Mouse (Mus musculus): ENCODE data around the gene Zfp235.
A peak's percentile ranks its signal among the peaks of the same experiment; 100 is the strongest.

The Zfp235 gene

GRCm38 (mm10) chr7:24133996-24134828 is at the start of gene Zfp235:
TSS of gene Zfp235 (plus strand) at chr7:24134169.
- DNase-seq (ENCODE audit: low spot score in 2 of 2), result peak; percentile 91 to 95

DNA sequence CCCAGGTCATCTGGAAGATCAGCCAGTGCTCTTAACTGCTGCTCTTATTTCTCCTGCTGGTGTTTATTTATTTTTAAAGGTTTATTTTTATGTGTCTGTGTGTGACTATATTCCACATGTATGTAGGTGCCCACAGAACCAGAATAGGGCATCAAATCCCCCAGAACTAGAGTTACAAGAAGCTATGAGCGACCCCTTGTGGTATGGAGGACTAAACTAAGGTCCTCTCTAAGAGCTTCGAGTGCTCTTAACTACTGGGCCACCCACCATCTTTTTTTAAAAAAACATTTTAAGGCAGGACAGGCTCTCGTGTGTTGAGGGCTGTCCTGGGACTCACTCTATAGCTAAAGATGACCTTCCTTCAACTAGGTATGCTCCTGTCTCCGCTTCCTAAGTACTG is 47.1 kb upstream of the Zfp235 start:
- no peak for DNase-seq (ENCODE audit: low spot score in 2 of 2)

- no peak for DNase-seq (ENCODE audit: low spot score in 2 of 2)
Measured at GRCm38 (mm10) chr7:24087485-24088125, 46.4 kb upstream of the Zfp235 start.

- DNase-seq (ENCODE audit: low spot score in 2 of 2), result no peak
Measured at GRCm38 (mm10) chr7:24104403-24104802, 29.6 kb upstream of the Zfp235 start.

DNA sequence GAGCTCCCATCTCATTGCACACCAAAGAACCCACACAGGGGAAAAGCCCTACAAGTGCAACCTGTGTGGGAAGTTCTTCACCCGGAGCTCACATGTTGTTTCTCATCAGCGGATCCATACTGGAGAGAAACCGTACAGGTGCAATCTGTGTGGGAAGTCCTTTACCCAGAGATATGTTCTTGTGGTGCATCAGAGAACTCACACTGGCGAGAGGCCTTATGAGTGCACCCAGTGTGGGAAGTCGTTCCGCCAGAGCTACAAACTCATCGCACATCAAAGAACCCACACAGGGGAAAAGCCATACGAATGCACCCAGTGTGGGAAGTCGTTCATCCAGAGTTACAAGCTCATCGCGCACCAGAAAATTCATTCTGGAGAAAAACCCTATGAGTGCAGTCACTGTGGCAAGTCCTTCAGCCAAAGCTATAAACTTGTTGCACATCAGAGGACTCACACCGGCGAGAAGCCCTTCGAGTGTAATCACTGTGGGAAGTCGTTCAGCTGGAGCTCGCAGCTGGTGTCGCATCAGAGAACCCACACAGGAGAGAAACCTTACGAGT is 28.7 kb upstream of the Zfp235 start:
- DNase-seq (ENCODE audit: low spot score in 2 of 2), result no peak

DNA sequence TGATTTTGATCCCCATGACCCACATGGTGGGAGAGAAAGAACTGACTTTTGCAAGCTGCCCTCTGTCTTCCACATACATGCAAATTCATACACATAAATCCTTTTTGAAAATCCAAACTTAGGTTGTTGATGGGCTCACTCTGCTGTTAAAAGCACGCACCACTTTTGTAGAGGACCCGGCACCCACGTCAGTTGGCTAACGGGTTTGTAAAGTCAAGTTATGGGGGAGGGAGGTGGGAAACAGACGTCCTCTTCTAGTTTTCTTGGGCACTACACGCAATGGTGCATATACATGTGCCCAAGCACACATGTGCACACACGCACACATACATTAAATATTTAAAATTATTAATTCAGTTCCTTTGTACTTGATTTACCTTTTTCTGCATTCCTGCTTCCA is 23.1 kb upstream of the Zfp235 start:
- DNase-seq (ENCODE audit: low spot score in 2 of 2), result no peak

DNA sequence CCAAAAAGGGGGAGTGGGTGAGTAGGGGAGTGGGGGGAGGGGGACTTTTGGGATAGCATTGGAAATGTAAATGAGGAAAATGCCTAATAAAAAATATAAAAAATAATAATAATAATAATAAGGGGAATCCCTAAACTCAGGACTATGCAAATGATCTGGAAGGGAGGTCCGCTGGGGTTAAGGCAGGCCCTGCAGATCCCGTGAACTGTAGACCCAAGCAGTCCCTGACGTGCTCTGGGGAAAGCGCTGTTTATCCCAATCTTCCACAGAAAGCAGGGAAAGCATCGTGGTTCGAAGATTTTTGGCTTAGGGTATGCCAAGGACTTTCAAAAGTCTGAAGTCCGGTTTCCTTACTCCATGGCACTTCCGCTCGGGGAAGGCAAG is 22.2 kb upstream of the Zfp235 start:
- DNase-seq (ENCODE audit: low spot score in 2 of 2), result no peak

DNA sequence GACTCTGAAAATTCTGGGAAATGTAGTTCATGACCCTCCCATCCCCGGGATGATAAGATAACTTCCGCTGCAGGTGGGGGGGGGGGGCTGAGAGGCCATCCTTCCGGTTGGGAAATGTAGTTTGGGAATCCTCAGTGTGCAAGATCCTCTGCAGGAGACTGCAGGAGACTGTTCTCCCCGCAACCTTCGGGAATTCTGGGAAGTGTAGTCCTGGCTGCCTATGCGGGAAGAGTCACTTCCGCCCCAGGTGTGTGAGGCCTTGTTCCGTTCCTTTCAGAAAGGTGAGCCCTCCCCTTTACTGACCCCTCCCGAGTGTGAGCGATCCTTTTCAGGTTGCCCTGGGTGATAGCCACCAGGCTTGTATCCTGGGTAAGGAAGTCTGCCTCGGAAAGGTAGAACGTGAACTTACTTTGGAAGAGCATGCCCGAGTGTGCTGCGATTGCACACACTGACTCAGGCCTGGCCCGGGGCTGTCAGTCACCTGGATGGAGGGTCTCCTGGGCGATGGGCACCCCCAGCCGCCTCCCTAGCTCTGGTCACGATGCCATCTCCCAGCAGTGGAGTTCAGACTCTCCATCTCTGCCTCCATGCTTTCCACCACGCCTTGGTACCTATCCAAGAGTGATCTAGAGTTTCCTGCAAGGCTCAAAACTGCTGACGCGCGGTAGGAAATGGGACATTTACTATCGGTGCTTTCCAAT is 21.7 kb upstream of the Zfp235 start, which contains the start of gene Zfp112:
Gene Zfp112 (plus strand): TSS at position 159 of the 701 bp plus-strand sequence.
- DNase-seq (ENCODE audit: low spot score in 2 of 2), result peak; percentile 85 to 86

DNA sequence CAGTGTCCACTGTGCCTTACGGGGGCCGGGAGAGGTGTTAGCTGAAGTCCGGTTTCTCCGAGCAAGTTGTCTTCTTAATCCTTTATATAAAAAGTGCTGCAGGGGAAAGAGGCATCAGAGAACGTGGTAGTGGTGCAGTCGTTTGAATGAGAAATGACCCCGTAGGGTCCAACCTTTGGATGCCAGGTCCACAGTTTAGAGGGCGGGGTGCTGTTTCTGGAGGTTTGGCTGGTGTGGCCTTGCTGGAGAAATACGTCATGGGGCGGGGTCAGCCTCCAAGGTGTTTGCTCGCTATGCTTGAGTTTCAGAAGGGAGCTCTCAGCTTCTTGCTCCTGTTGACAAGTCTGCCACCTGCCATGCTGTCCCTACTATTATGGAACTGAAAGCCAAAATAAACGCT is 21.0 kb upstream of the Zfp235 start:
- DNase-seq (ENCODE audit: low spot score in 2 of 2), result peak; percentile 21 to 34

DNA sequence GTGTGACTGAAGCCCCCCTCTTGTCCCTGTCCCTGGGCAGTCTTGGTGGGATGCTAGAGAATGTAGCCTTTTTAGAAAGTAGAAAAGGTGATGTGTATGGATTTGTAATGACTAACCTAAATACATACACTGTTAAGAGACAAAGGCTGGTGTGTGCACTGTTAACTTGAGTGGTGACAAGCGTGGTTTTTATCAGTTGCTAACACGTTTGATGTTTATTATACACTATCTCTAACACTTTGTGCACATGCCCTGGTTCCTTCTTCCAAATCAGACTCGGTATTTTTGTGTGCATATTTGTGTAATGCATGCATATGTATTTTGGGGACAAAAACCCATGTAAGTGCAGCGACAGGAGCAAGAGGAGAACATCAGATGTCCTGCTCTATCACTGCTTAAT is 17.3 kb upstream of the Zfp235 start:
- DNase-seq (ENCODE audit: low spot score in 2 of 2), result no peak

DNA sequence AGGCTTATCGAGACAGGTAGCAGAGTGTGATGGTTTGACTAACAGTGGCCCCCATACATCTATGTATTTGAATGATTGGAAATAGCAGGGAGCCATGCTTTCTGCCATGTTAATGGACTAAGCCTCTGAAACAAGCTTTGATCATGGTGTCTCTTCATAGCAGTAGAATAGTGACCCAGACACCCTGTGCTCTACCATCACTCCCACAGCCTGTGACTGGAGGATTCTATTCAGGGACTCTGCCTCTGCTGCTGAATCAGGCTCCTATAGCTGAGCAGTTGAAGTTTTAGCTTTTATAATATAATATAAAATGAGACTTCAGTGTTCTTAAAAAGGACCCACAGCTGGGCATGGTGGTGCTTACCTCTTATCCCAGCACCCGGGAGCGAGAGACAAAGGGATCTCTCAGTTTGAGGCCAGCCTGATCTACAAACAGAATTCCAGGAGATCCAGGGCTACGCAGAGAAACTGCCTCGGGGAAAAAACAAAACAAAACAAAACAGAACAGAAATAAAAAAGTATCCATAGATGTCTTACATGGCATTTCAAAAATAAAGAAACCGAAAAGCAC is 459 bp upstream of the Zfp235 start:
- peak in 1 of 2 experiments; percentile 11 for DNase-seq (ENCODE audit: low spot score in 2 of 2)

DNA sequence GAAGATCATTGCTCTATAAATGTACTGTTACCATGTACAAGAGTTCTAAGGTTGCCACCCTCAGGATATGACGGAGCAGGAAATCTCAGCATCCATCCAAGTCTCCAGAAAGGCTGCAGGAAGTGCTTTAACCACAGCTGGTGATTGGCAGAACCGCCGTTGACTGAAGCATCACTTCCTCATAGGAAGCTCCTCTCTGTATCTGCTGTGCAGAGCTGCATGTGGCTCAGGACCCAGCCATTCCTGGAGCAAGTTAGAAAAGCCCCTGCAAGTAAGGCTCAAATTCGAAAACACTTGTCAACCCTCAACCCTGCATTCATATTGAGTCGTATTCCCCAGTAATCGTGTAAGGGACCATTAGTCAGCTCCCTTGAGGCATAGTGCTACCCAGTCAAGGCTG is 8.6 kb downstream of the Zfp235 start:
- DNase-seq (ENCODE audit: low spot score in 2 of 2), result no peak

GRCm38 (mm10) chr7:24153272-24153671 is 19.3 kb downstream of the Zfp235 start:
- no peak for DNase-seq (ENCODE audit: low spot score in 2 of 2)

DNA sequence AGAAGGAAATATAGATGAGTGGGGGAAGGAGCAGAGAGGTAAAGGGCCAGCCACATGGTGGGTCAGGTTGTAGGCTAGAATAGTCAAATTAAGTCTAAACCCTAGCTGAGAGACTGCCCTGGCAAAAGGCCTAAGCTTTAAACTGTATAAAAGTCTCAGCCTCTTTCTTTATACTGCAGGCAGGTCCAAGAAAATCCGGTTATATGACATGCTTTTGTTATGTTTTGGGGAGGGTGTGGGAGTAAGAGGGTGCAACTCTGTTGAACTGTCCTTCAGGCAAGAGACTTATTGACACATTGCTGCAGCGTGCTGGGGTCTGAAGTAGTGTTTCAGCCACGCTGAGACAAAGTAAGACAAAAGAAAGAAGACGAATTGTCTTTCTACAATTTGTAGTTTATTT is 38.2 kb downstream of the Zfp235 start:
- no peak for DNase-seq (ENCODE audit: low spot score in 2 of 2)

- peak; percentile 79 to 82 for DNase-seq (ENCODE audit: low spot score in 2 of 2)
Measured at GRCm38 (mm10) chr7:24174618-24175336, 40.8 kb downstream of the Zfp235 start, which contains the start of gene Zfp114. TSS of gene Zfp114 (plus strand) at chr7:24175060.

- DNase-seq (ENCODE audit: low spot score in 2 of 2), result no peak
Measured at GRCm38 (mm10) chr7:24175337-24175711, 41.4 kb downstream of the Zfp235 start.

DNA sequence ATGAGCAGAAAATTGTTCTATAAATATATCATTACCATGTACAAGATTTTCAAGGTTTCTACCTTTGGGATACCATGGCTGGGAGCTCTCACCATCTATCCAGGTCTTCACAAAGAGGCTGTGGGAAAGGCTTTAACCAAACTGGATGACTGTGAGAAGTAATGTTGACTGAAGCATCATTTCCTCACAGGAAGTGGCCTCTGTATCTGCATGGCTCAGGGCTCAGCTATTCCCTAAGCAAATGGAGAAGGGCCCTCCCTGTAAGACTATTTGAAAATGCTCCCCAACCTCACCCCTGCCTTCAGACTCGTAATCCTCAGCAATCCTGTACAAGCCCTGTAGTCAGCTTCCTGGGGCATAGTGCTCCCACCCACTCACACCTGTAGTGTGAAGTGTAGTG is 53.6 kb downstream of the Zfp235 start:
- DNase-seq (ENCODE audit: low spot score in 2 of 2), result no peak

- no peak for DNase-seq (ENCODE audit: low spot score in 2 of 2)
Measured at GRCm38 (mm10) chr7:24188901-24189570, 55.1 kb downstream of the Zfp235 start.

DNA sequence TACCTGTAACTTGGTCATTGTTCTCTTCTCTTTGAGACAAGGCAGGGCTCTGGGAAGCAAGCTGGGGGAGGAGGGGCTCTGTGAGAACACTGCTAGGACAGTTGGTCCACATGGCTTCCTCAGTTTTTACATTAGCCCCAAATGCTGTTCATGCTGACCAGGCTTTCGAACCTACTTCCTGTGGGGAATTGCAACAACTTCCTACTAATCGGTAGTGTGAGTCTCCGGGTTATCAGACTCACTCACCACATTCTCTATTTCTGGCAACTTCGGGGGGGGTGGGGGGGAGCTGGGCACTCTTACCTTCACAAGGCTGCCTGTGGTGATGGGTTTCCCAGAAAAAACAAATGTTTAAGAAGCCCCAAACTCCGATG is 55.6 kb downstream of the Zfp235 start:
- DNase-seq (ENCODE audit: low spot score in 2 of 2), result no peak

DNA sequence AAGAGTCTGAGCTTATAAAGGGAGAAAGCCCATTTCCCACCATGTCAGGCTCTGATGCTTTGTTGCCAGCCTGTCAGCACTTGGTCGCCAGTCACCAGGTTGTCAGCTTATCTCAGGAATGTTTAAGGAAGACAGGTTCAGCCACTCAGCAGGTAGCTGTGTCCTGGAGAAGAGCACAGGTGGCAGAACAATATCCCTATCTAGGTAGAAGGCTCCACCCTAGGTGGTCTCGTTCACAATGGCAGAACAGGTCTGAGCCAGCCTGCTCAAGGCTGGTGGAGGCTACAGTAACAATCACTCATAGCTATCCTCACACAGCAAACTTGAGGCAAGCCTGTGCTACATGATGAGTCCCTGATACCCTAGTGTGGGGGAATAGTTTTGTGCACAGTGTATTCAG is 57.4 kb downstream of the Zfp235 start:
- no peak for DNase-seq (ENCODE audit: low spot score in 2 of 2)
